ENCODE assay signal across 8 mouse cellular contexts in genomic region chr1:176800728-176801365, GRCm38 (mm10). TPM values are rescaled to one million over a fixed set of nuclear protein-coding genes. Genes with fewer than 3 reads are reported as not detected.
A peak's percentile ranks its signal among the peaks of the same experiment; 100 is the strongest.
DNase-seq lines count a peak whose midpoint lies in the region; ATAC-seq lines count a peak whose summit lies in the region.

No protein-coding gene starts in this region.

- peak; percentile 65; the same call in 1 of the 2 replicates for ATAC-seq in forebrain, embryonic 12.5 days (ENCODE audit: low FRiP score)
- peak; percentile 67; the same call in 1 of the 2 replicates for ATAC-seq in limb, embryonic 15.5 days (ENCODE audit: insufficient number of reproducible peaks, low FRiP score, low TSS enrichment, low read depth)
- peak; percentile 89 for ATAC-seq in neutrophil, adult 5-6 weeks (ENCODE audit: extremely low read depth, insufficient number of reproducible peaks, low FRiP score, poor library complexity, severe bottlenecking)

- H3K4me2 ChIP-seq in forebrain, embryonic 12.5 days, result no peak overlapping the region; the same call in 1 of the 2 replicates
- H3K4me2 ChIP-seq in limb, embryonic 15.5 days, result no peak overlapping the region

- intact Hi-C loops in heart, postnatal 25 days (cut with DNase I), result no loop called here

- DNase-seq in heart, adult 11 months, result peak; percentile 98
- no peak for DNase-seq in heart, embryonic 10.5 days (ENCODE audit: low spot score)
- DNase-seq in CD4-positive, CD25-positive, alpha-beta regulatory T cell, adult 2 months (ENCODE audit: low read depth, low spot score), result peak; percentile 83
- peak; percentile 44 for DNase-seq in heart, postnatal 25 days (ENCODE audit: low spot score)
- DNase-seq in cerebellum, adult 9-10 months, result no peak

- no peaks in the 10 kb centered on the region for H3K9me3 ChIP-seq in heart, embryonic 10.5 days
- H3K9me3 ChIP-seq in forebrain, embryonic 12.5 days, result no peaks in the 10 kb centered on the region
- H3K9me3 ChIP-seq in limb, embryonic 15.5 days, result no peaks in the 10 kb centered on the region

- H3K27me3 ChIP-seq in heart, embryonic 10.5 days (ENCODE audit: insufficient read depth, poor library complexity, severe bottlenecking), result no peaks in the 10 kb centered on the region
- no peaks in the 10 kb centered on the region for H3K27me3 ChIP-seq in forebrain, embryonic 12.5 days
- H3K27me3 ChIP-seq in limb, embryonic 15.5 days, result no peaks in the 10 kb centered on the region

- peaks cover 9% of the 10 kb centered on the region; the same call in 1 of the 2 replicates for H3K4me1 ChIP-seq in heart, embryonic 10.5 days
- peaks cover 18% of the 10 kb centered on the region for H3K4me1 ChIP-seq in forebrain, embryonic 12.5 days
- H3K4me1 ChIP-seq in limb, embryonic 15.5 days, result peaks cover 13% of the 10 kb centered on the region

- H3K9ac ChIP-seq in forebrain, embryonic 12.5 days, result no peak overlapping the region
- no peak overlapping the region for H3K9ac ChIP-seq in limb, embryonic 15.5 days

- 39% methylated on average over 2 of the region's 2 CpGs for WGBS in heart, embryonic 10.5 days
- WGBS in forebrain, embryonic 12.5 days, result 12% methylated on average over 2 of the region's 2 CpGs
- WGBS in limb, embryonic 15.5 days, result 5% methylated on average over 2 of the region's 2 CpGs

- H3K27ac ChIP-seq in heart, embryonic 10.5 days, result no peak overlapping the region
- no peak overlapping the region for H3K27ac ChIP-seq in forebrain, embryonic 12.5 days
- H3K27ac ChIP-seq in limb, embryonic 15.5 days, result no peak overlapping the region

- 0 out of 2 replicates have a peak, but pooled peaks cover 9% of the 10 kb centered on the region for H3K36me3 ChIP-seq in heart, embryonic 10.5 days
- no peaks in the 10 kb centered on the region for H3K36me3 ChIP-seq in forebrain, embryonic 12.5 days (replicated peaks)
- no peaks in the 10 kb centered on the region for H3K36me3 ChIP-seq in limb, embryonic 15.5 days

- no peak overlapping the region for H3K4me3 ChIP-seq in heart, embryonic 10.5 days
- no peak overlapping the region for H3K4me3 ChIP-seq in forebrain, embryonic 12.5 days (replicated peaks)
- no peak overlapping the region for H3K4me3 ChIP-seq in limb, embryonic 15.5 days

RNA-seq across cellular contexts. Expression of gene Cep170, which starts 13.0 kb away (rescaled TPM):
- polyA plus RNA-seq in heart, embryonic 10.5 days (2016; fragmentation: Nextera tagmentation; extraction: Ambion mirVana), result 24.6 and 25.1 TPM in 2 replicates
- polyA plus RNA-seq in forebrain, embryonic 12.5 days (2016; fragmentation: Nextera tagmentation; extraction: Ambion mirVana), result 104 and 108 TPM in 2 replicates
- 10 to 100 TPM; 19.1 to 28.7 TPM for total RNA-seq in heart, postnatal 25 days (2021)
- polyA plus RNA-seq in limb, embryonic 15.5 days (2015; fragmentation: Nextera tagmentation; extraction: Ambion mirVana), result 28.9 and 30.1 TPM in 2 replicates
- total RNA-seq in neutrophil, adult 5-6 weeks (2017), result 97.6 and 113 TPM in 2 replicates

RNA-seq across cellular contexts. Expression of gene Sdccag8, which starts 13.6 kb away (rescaled TPM):
- polyA plus RNA-seq in heart, embryonic 10.5 days (2016; fragmentation: Nextera tagmentation; extraction: Ambion mirVana), result 10.0 and 10.4 TPM in 2 replicates
- 22.8 and 23.3 TPM in 2 replicates for polyA plus RNA-seq in forebrain, embryonic 12.5 days (2016; fragmentation: Nextera tagmentation; extraction: Ambion mirVana)
- total RNA-seq in heart, postnatal 25 days (2021), result 1 to 10 TPM; 3.7 to 3.9 TPM
- 15.2 and 17.1 TPM in 2 replicates for polyA plus RNA-seq in limb, embryonic 15.5 days (2015; fragmentation: Nextera tagmentation; extraction: Ambion mirVana)
- total RNA-seq in neutrophil, adult 5-6 weeks (2017), result 49.2 and 54.5 TPM in 2 replicates

Comparison
In these comparisons a context has a peak if more than half of its experiments do, and no peak if none do; other contexts are left out.
1. DNase-seq: peak in heart, adult 11 months (single experiment), CD4-positive, CD25-positive, alpha-beta regulatory T cell, adult 2 months (single experiment) and heart, postnatal 25 days (single experiment); none in heart, embryonic 10.5 days (single experiment) and cerebellum, adult 9-10 months (single experiment).
2. Peak in every context shown above with its lines, with median percentiles within 50 percentile points of each other: ATAC-seq.